Mouse (Mus musculus): Measurements from ENCODE around the gene Ankrd10. TPM values are rescaled to one million over a fixed set of nuclear protein-coding genes. Genes with fewer than 3 reads are reported as not detected.
"Not testable (repeated sequence)": the region's sequence is repeated elsewhere in the genome, so short reads cannot be mapped to it uniquely, and the experiment has no call there.

Gene Ankrd10
- total RNA-seq (2021), result 10 to 100 TPM; 69.1 to 71.8 TPM
- long read RNA-seq, full-length matches to known transcripts, result 12 of 26 reads
- long read RNA-seq, partial matches to known transcripts, result 6 of 26 reads
- long read RNA-seq, other reads (novel, unspliced or antisense), result 8 of 26 reads

- DNase-seq (ENCODE audit: low spot score in 2 of 2), result peak; percentile 93 to 96
Observed at GRCm38 (mm10) chr8:11635611-11636081, at the start of gene Ankrd10. Gene Ankrd10 (minus strand): TSS chr8:11635757.

GRCm38 (mm10) chr8:11684558-11684957 lies 49.0 kb upstream of the Ankrd10 start:
- DNase-seq (ENCODE audit: low spot score in 2 of 2), result no peak

- DNase-seq (ENCODE audit: low spot score in 2 of 2), result no peak
Observed at GRCm38 (mm10) chr8:11668308-11668707, 32.8 kb upstream of the Ankrd10 start.

DNA sequence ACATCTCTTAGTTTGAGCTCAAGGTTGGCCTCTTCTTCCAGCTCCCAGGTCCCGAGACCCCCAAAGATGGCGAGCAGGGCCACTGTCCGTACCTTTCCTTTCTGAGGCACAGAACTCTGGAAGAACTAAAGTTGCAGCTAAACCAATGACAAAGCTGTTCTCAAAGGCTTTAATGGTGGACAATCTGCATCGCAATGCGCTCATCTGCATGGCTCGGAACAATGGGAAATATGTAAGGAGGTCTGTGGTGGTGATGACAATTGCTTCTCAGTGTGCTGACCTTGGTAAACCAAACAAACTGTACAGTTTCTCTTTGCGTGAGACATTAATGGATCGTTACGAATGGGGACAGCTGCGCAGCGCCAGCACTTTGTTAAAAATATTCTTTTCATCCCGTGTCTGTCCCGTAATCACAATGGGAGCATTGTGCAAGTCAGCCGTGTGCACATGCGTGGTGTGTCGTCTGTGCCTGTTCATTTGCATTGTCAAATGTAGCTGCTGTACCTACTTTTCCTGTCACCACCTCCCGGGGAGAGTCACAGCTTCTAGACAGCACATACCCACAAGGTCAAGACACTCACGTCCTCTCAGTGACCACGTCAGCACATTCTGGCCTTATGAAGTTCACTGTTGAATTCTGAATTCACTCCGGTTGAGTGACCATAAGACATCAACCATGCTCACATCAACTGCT lies 30.6 kb upstream of the Ankrd10 start:
- DNase-seq (ENCODE audit: low spot score in 2 of 2), result not testable (repeated sequence)

DNA sequence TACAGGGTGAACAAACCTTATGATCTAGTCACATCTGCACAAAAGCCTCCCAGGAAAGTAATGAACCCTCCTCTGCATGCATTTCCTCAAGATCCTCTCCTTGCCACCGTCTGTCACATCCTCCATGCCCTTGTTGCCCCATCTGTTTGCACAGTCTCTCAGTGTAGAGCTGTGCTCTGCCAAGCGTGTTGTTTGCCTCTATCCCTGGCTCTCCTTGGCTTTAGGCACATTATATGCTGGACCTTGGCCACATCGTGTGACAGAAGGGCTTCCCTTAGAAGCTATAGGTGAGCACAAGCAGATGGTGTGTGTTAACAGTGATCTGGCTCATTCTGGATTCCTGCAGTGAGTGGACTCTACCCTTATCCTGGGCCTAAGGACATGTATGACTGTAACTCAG lies 26.4 kb upstream of the Ankrd10 start:
- no peak for DNase-seq (ENCODE audit: low spot score in 2 of 2)

- no peak for DNase-seq (ENCODE audit: low spot score in 2 of 2)
Observed at GRCm38 (mm10) chr8:11650021-11650420, 14.5 kb upstream of the Ankrd10 start.

DNA sequence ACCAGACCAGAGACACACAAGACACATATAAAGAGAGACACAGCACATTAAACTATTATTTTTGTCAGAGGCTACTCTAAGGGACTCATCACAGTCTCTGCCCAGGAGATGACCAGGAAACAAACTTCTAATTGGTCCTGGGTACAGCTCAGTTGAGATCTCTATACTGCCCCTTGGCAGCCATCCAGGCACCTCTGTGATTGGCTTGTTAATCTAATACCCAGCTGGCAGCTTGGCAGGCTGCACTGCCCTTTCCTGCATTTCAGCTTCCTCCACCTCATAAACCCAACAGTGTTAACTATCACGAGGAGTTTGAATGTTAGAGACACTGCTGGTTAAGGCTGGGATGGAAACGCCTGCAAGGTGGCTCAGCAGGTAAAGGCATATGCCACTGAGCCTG lies 7.6 kb upstream of the Ankrd10 start:
- DNase-seq (ENCODE audit: low spot score in 2 of 2), result no peak

GRCm38 (mm10) chr8:11640606-11641005 lies 5.0 kb upstream of the Ankrd10 start:
- DNase-seq (ENCODE audit: low spot score in 2 of 2), result no peak

GRCm38 (mm10) chr8:11637531-11637930 lies 2.0 kb upstream of the Ankrd10 start:
- DNase-seq (ENCODE audit: low spot score in 2 of 2), result no peak

DNA sequence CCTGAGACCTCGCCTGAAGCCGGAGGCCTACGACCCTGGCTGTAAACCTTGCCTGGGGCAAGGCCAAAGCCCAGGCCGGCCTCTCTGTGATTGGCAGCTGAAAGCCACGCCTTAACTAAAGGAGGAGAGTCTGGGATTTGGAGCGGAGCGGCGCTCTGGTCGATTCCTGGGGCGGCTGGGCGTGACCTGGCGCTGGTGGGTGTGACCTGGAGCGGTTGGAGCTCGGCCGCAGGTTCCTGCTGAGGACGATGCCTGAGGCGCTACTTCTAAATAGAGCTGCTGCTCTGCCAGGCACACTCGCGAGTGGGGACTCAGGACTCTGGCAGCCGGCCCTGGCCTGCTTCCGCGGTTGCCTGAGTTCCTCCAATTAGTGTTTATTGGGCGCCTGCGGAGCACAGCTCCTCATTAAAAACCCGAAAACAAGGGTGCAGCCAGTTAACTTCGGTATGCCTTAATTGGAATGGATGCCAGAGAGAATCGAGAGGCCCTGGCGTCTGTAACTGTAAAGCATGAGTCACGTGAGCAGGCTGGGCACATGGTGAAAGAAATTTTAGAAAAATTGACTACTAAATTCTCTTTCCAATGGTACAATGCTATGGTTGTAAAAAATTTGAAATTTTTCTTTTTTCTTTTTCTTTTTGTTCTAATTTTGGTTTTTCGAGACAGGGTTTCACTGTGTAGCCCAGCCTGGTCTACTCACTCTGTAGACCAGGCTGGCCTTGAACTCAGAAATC lies 934 bp upstream of the Ankrd10 start:
- DNase-seq (ENCODE audit: low spot score in 2 of 2), result peak; percentile 85 to 89

DNA sequence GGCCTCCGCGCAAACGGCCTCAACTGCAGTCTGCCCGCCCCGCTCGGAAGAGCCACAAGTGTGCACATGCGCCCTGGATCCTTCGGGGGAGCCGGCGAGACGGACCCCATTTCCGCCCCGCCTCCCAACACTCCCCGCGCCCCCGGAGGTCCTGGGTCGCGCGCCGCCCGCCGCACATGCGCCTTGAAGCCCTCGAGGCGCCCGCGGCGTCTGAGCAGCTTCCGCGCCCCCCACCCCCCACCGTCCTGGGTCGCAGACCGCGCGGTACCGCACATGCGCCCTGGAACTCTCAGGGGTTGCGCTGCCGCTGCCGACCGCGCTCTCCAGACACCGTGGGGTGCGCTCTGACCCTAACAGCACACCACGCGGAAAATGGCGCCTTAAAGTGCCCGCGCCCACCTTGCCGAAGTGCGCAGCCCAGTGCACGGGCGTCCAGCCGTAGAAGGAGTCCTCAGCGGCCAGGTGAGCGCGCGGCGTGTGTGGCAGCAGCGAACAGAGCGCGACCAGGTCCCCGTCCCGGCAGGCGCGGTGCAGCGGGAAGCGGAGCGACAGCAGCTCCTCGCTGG lies 462 bp downstream of the Ankrd10 start:
- DNase-seq (ENCODE audit: low spot score in 2 of 2), result peak; percentile 84 to 90

- DNase-seq (ENCODE audit: low spot score in 2 of 2), result peak in 1 of 2 experiments; percentile 13
Observed at GRCm38 (mm10) chr8:11634331-11635011, 1.1 kb downstream of the Ankrd10 start.

- DNase-seq (ENCODE audit: low spot score in 2 of 2), result no peak
Observed at GRCm38 (mm10) chr8:11633414-11633813, 2.1 kb downstream of the Ankrd10 start.

- DNase-seq (ENCODE audit: low spot score in 2 of 2), result no peak
Observed at GRCm38 (mm10) chr8:11632406-11632805, 3.2 kb downstream of the Ankrd10 start.

- DNase-seq (ENCODE audit: low spot score in 2 of 2), result no peak
Observed at GRCm38 (mm10) chr8:11629206-11629605, 6.4 kb downstream of the Ankrd10 start.

GRCm38 (mm10) chr8:11628506-11629132 lies 6.9 kb downstream of the Ankrd10 start:
- DNase-seq (ENCODE audit: low spot score in 2 of 2), result peak; percentile 41 to 53

DNA sequence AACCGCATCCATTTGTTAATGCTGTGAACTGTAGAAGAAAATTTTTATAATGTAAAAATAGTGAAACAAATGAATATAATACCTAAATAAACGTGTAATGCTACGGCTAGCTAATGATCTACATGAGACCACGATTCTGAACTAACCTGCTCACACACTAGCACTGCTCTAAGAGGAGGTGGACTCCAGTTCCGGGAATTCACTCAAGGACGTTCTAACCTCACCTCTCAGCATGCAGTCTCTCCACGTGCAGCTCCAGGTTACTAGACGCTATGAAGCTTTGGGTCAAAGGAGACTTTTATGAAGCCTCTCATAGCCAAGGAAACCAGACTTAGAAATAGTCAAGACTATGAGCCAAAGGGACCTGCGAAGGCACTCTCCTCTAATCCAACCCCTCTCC lies 7.8 kb downstream of the Ankrd10 start:
- no peak for DNase-seq (ENCODE audit: low spot score in 2 of 2)

GRCm38 (mm10) chr8:11625084-11625483 lies 10.5 kb downstream of the Ankrd10 start:
- no peak for DNase-seq (ENCODE audit: low spot score in 2 of 2)

- no peak for DNase-seq (ENCODE audit: low spot score in 2 of 2)
Observed at GRCm38 (mm10) chr8:11619091-11619490, 16.5 kb downstream of the Ankrd10 start.

DNA sequence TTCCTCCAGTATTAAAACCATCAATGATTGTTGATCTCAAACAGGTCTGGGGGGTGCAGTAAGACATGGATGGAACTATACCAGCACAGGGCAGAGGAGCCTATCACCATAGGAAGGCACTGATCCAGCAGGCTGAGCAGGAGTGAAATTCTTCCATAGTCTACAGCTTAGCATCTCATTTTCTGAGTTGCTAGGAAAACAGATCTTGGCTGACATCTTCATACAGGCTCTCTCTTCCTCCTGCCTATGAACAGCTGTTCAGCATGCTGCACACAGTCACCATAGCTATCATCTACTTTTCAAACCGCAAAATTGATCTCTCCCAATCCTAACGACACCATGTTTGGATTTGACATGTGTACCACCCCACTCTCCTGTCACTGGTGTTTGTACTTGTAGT lies 17.5 kb downstream of the Ankrd10 start:
- no peak for DNase-seq (ENCODE audit: low spot score in 2 of 2)

DNA sequence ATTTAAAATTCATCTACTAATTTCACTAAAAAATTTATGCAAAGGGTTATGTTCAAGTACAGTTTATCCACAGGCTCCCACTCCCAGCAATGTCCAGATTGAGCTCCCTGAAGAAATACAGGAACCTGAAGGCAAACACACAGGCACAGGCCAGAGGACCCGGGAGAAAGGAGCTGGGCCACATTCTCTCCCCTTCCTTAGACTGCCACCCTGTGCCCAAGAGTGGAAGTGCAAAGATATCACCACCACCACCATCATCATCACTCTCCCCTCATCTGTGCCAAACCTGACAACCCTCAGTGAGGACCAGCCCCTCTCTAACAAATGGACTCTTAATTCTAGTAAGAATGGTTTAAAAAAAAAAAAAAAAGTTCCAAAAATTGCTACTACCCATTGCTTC lies 19.3 kb downstream of the Ankrd10 start:
- DNase-seq (ENCODE audit: low spot score in 2 of 2), result peak; percentile 70 to 75

Measured in layer of hippocampus, postnatal 10 days (tissue).